Mouse (Mus musculus) forebrain, embryonic 16.5 days (tissue): Measurements from ENCODE around the gene Eif4h. TPM values are rescaled to one million over a fixed set of nuclear protein-coding genes. Genes with fewer than 3 reads are reported as not detected.

Source experiments
- ATAC-seq: fragments of 200-750 bp; cut with Nextera tagmentation; 2 replicates; pipeline ENCODE4 v1.8.0; 2017; ENCODE audit warnings: mild to moderate bottlenecking, moderate library complexity
- H3K27ac ChIP-seq: fragments of 300-500 bp; sonication (generic); 2 replicates; pipeline ENCODE4 v1.5.1; 2014; ENCODE audit warnings: low read length, control low read depth
- H3K27me3 ChIP-seq: fragments of 300-500 bp; sonication (generic); replicated peaks from 2 replicates; pipeline ENCODE4 v1.6.1; 2014; ENCODE audit warnings: low read length; ENCODE audit not compliant: control insufficient read depth, insufficient read depth
- H3K36me3 ChIP-seq: fragments of 300-500 bp; sonication (generic); 2 replicates; pipeline ENCODE4 v1.6.1; 2014; ENCODE audit not compliant: control insufficient read depth, insufficient read depth
- H3K4me1 ChIP-seq: fragments of 300-500 bp; sonication (generic); replicated peaks from 2 replicates; pipeline ENCODE4 v1.6.1; 2014; ENCODE audit warnings: low read length; ENCODE audit not compliant: control insufficient read depth, insufficient read depth
- H3K4me2 ChIP-seq: fragments of 300-500 bp; sonication (generic); 2 replicates; pipeline ENCODE4 v1.6.1; 2014; ENCODE audit warnings: mild to moderate bottlenecking, low read length, control low read depth
- H3K4me3 ChIP-seq: fragments of 300-500 bp; sonication (generic); replicated peaks from 2 replicates; pipeline ENCODE4 v1.5.1; 2014; ENCODE audit warnings: mild to moderate bottlenecking, low read length, control low read depth
- H3K9ac ChIP-seq: fragments of 300-500 bp; sonication (generic); replicated peaks from 2 replicates; pipeline ENCODE4 v1.6.1; 2014; ENCODE audit warnings: low read depth, low read length, control low read depth
- H3K9me3 ChIP-seq: fragments of 300-500 bp; sonication (generic); 2 replicates; pipeline ENCODE4 v1.6.1; 2016; ENCODE audit warnings: low read length; ENCODE audit not compliant: control insufficient read depth
- WGBS: fragments of 180-500 bp; shearing (Covaris S2); extraction: QIAGEN DNeasy Blood & Tissue Kit; methylation state at CpG from one replicate; pipeline ENCODE4 v1.1.7; 2014; 5-methylcytosine and 5-hydroxymethylcytosine counted together
- polyA plus RNA-seq: library from polyadenylated mRNA; unstranded; fragments of >200 nt; fragmentation: Nextera tagmentation; extraction: Ambion mirVana; gene quantifications from 2 replicates; pipeline ENCODE4 v1.2.1, GENCODE M21; 2015

Gene Eif4h
- polyA plus RNA-seq, 1 experiment from 2014 or later = 405 TPM

GRCm38 (mm10) chr5:134615780-134616179 is 23.5 kb downstream of the Eif4h start:
- Histone ChIP-seq H3K9me3 (no peaks in the 10 kb centered on the region), H3K27ac (no peak overlapping the region), H3K27me3 (no peaks in the 10 kb centered on the region), H3K4me3 (no peak overlapping the region), H3K4me1 (no peaks in the 10 kb centered on the region), H3K36me3 (peaks cover 31% of the 10 kb centered on the region), H3K4me2 (no peak overlapping the region), H3K9ac (no peak overlapping the region)
- WGBS = 73% methylated on average over 4 of the region's 4 CpGs
- no peak for ATAC-seq

- Histone ChIP-seq H3K27me3 (no peaks in the 10 kb centered on the region), H3K9ac (no peak overlapping the region), H3K4me3 (no peak overlapping the region), H3K27ac (no peak overlapping the region), H3K4me1 (no peaks in the 10 kb centered on the region), H3K36me3 (peaks cover 27% of the 10 kb centered on the region), H3K4me2 (no peak overlapping the region), H3K9me3 (no peaks in the 10 kb centered on the region)
- WGBS = 91% methylated on average over 8 of the region's 8 CpGs
- ATAC-seq = no peak
Observed at GRCm38 (mm10) chr5:134615380-134615779, 23.9 kb downstream of the Eif4h start.

GRCm38 (mm10) chr5:134614802-134615201 is 24.5 kb downstream of the Eif4h start, which contains the start of gene Lat2:
Gene Lat2 (minus strand): TSS chr5:134615025.
- Histone ChIP-seq H3K4me3 (no peak within 1 kb of the TSS), H3K27ac (no peak within 1 kb of the TSS; the same call in 1 of the 2 replicates), H3K27me3 (no peaks in the 10 kb centered on the region), H3K36me3 (peaks cover 21% of the 10 kb centered on the region), H3K9me3 (no peaks in the 10 kb centered on the region), H3K4me1 (no peaks in the 10 kb centered on the region), H3K4me2 (no peak within 1 kb of the TSS), H3K9ac (no peak within 1 kb of the TSS)
- no peak for ATAC-seq
- WGBS = 86% methylated on average over 7 of the region's 7 CpGs

- Histone ChIP-seq H3K9me3 (no peaks in the 10 kb centered on the region), H3K4me2 (no peak overlapping the region), H3K4me1 (no peaks in the 10 kb centered on the region), H3K27ac (no peak overlapping the region), H3K4me3 (no peak overlapping the region), H3K36me3 (peaks cover 18% of the 10 kb centered on the region), H3K9ac (no peak overlapping the region), H3K27me3 (no peaks in the 10 kb centered on the region)
- ATAC-seq = no peak
- WGBS = 90% methylated on average over 8 of the region's 8 CpGs
Observed at GRCm38 (mm10) chr5:134614296-134614695, 25.0 kb downstream of the Eif4h start.

- Histone ChIP-seq H3K4me1 (no peaks in the 10 kb centered on the region), H3K4me2 (no peak overlapping the region), H3K4me3 (no peak overlapping the region), H3K9ac (no peak overlapping the region), H3K9me3 (no peaks in the 10 kb centered on the region), H3K27me3 (no peaks in the 10 kb centered on the region), H3K36me3 (peaks cover 12% of the 10 kb centered on the region), H3K27ac (no peak overlapping the region)
- no peak for ATAC-seq
- WGBS = 84% methylated on average over 9 of the region's 9 CpGs
Observed at GRCm38 (mm10) chr5:134613727-134614126, 25.6 kb downstream of the Eif4h start.

- Histone ChIP-seq H3K27me3 (no peaks in the 10 kb centered on the region), H3K4me1 (no peaks in the 10 kb centered on the region), H3K36me3 (no peaks in the 10 kb centered on the region), H3K27ac (no peak overlapping the region), H3K9ac (no peak overlapping the region), H3K4me2 (no peak overlapping the region), H3K4me3 (no peak overlapping the region), H3K9me3 (no peaks in the 10 kb centered on the region)
- no peak for ATAC-seq
- WGBS = 79% methylated on average over 8 of the region's 8 CpGs
Observed at GRCm38 (mm10) chr5:134611810-134612521, 27.3 kb downstream of the Eif4h start.

- Histone ChIP-seq H3K9ac (no peak overlapping the region), H3K27me3 (no peaks in the 10 kb centered on the region), H3K4me2 (no peak overlapping the region), H3K9me3 (no peaks in the 10 kb centered on the region), H3K27ac (no peak overlapping the region), H3K4me3 (no peak overlapping the region), H3K4me1 (no peaks in the 10 kb centered on the region), H3K36me3 (no peaks in the 10 kb centered on the region)
- WGBS = 83% methylated on average over 12 of the region's 12 CpGs
- no peak for ATAC-seq
Observed at GRCm38 (mm10) chr5:134609916-134610643, 29.2 kb downstream of the Eif4h start.

- H3K4me2 ChIP-seq = no peak overlapping the region
- ATAC-seq = no peak
- no peaks in the 10 kb centered on the region for H3K9me3 ChIP-seq
- no peaks in the 10 kb centered on the region for H3K36me3 ChIP-seq
- no peaks in the 10 kb centered on the region for H3K4me1 ChIP-seq
- no peak overlapping the region for H3K4me3 ChIP-seq
- 79% methylated on average over 5 of the region's 5 CpGs for WGBS
- no peaks in the 10 kb centered on the region for H3K27me3 ChIP-seq
- no peak overlapping the region for H3K9ac ChIP-seq
- H3K27ac ChIP-seq = no peak overlapping the region
Observed at GRCm38 (mm10) chr5:134607121-134607520, 32.2 kb downstream of the Eif4h start.

- H3K4me2 ChIP-seq = no peak overlapping the region
- no peak overlapping the region for H3K4me3 ChIP-seq
- no peak overlapping the region for H3K9ac ChIP-seq
- no peak overlapping the region for H3K27ac ChIP-seq
- no peaks in the 10 kb centered on the region for H3K4me1 ChIP-seq
- no peaks in the 10 kb centered on the region for H3K36me3 ChIP-seq
- H3K27me3 ChIP-seq = no peaks in the 10 kb centered on the region
- H3K9me3 ChIP-seq = no peaks in the 10 kb centered on the region
- no peak for ATAC-seq
Observed at GRCm38 (mm10) chr5:134606314-134606713, 33.0 kb downstream of the Eif4h start.
